Mouse (Mus musculus): ENCODE measurements at regions not wholly inside any gene's neighbourhood (a gene's known extent, or its start where the extent isn't known, plus 50 kb on each side); places are given as distances from the start of the nearest gene placed in this dataset.

DNA sequence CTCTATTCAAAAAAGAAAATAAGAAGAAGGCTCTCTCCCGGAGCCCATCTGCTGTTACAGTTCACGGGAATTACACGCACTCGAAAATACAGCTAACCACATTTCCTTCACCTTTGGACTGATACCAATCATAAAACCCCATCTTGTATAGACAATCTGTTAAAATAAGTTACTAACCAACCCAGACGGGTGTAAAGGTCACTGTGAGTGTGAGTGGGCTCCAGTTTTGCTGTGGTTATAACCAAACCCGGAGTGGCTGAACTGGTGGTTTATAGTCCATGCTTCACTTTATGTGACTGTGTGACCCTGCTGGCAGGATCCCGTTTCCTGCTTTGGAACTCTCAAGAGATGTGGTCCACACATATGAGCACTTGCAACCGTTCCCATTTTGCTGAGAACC lies 95.1 kb downstream of the Klf5 start:
- no peak overlapping the region for H3K4me3 ChIP-seq (ENCODE audit: low read depth, low read length)
- no peak for ATAC-seq (ENCODE audit: insufficient read depth)
- 81% methylated on average over 8 of the region's 8 CpGs for WGBS
- no peak for DNase-seq
- no peaks in the 10 kb centered on the region for H3K9me3 ChIP-seq (ENCODE audit: low read depth, low read length)
- H3K4me1 ChIP-seq (ENCODE audit: insufficient read depth): no peaks in the 10 kb centered on the region
- H3K27ac ChIP-seq (ENCODE audit: low read depth): no peak overlapping the region
- H3K36me3 ChIP-seq (ENCODE audit: insufficient read depth): no peaks in the 10 kb centered on the region
- H3K27me3 ChIP-seq (ENCODE audit: insufficient read depth, low read length): no peaks in the 10 kb centered on the region
- no peak for TF ChIP-seq CTCF (IDR thresholded peaks at IDR 0.05; ENCODE audit: low read depth)
- H3K4me2 ChIP-seq: no peak overlapping the region
- no peak overlapping the region for H3K9ac ChIP-seq

DNA sequence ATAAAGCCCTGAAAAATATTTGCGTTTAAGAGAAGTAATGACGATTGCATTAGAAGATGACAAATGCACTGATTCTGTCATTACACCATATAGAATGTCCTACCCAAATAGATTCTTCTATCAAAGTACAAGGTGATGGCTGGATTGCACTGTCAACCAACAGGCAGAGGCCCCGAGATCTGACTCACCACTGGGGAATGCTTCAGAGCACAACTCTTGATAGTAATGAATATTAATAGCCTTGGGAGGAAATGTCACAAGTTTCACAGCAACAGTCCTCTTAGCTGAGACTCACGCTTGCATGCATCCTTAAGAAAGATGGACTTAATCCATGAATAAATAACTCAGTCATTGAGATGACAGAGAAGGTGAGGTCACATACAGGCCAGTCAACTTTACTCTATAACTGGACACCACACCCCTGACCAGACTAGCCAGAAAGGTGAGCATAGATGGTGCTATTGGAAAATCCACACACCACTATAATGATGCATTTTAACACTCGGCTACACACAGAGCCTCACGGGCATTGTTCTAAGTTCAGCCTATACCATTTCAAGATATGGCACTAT lies 104.8 kb downstream of the Klf5 start:
- TF ChIP-seq CTCF (IDR thresholded peaks at IDR 0.05; ENCODE audit: low read depth): no peak
- Histone ChIP-seq H3K27ac (ENCODE audit: low read depth) (no peak overlapping the region), H3K27me3 (ENCODE audit: insufficient read depth, low read length) (no peaks in the 10 kb centered on the region), H3K36me3 (ENCODE audit: insufficient read depth) (no peaks in the 10 kb centered on the region), H3K9ac (no peak overlapping the region), H3K4me2 (no peak overlapping the region), H3K9me3 (ENCODE audit: low read depth, low read length) (no peaks in the 10 kb centered on the region), H3K4me3 (ENCODE audit: low read depth, low read length) (no peak overlapping the region), H3K4me1 (ENCODE audit: insufficient read depth) (no peaks in the 10 kb centered on the region)
- ATAC-seq (ENCODE audit: insufficient read depth): no peak
- no peak for DNase-seq
- 73% methylated on average over 6 of the region's 6 CpGs for WGBS

DNA sequence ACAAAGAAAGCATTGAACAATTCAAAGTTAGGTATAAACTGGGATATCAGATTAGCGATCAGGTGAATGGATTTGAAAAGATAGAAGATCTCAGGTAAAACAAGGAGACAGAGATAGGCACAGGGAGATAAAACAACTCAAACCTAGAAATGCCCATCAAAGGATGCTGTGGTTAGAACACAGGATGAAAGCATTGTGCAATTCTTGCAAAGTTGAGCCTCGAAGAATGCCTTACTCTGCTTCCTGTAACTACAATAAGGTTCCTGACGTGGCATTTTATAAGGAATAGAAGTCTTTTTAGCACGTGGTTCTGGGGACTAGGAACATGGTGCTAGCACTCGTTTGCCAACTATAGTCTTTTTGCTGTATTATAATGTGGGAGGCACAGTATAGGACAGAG lies 106.7 kb downstream of the Klf5 start:
- no peak for DNase-seq
- no peak for ATAC-seq (ENCODE audit: insufficient read depth)
- TF ChIP-seq CTCF (IDR thresholded peaks at IDR 0.05; ENCODE audit: low read depth): no peak
- Histone ChIP-seq H3K27me3 (ENCODE audit: insufficient read depth, low read length) (no peaks in the 10 kb centered on the region), H3K27ac (ENCODE audit: low read depth) (no peak overlapping the region), H3K9me3 (ENCODE audit: low read depth, low read length) (no peaks in the 10 kb centered on the region), H3K36me3 (ENCODE audit: insufficient read depth) (no peaks in the 10 kb centered on the region), H3K4me3 (ENCODE audit: low read depth, low read length) (no peak overlapping the region), H3K9ac (no peak overlapping the region), H3K4me1 (ENCODE audit: insufficient read depth) (no peaks in the 10 kb centered on the region), H3K4me2 (no peak overlapping the region)
- WGBS: 76% methylated on average over 5 of the region's 5 CpGs

DNA sequence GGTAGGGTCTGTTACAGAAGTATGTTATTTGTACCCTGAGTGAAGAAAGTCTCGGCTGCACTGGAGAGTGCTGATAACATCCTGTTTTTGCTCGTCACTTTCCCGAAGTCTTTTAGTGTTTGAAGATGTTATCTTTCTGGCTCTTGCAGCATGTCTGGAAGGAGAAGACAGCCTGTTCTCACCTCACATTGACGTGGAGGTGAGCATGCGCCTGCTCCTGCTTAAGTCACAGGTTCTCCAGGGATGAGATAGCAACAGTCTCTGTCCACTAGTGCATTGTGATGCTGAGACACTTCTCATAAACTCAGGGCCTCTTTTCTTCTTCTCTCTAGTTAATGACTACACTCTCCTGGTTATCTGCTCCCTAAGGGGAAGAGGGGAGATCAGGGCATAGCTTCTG lies 113.3 kb downstream of the Klf5 start:
- Histone ChIP-seq H3K4me1 (ENCODE audit: insufficient read depth) (no peaks in the 10 kb centered on the region), H3K9me3 (ENCODE audit: low read depth, low read length) (no peaks in the 10 kb centered on the region), H3K36me3 (ENCODE audit: insufficient read depth) (no peaks in the 10 kb centered on the region), H3K4me2 (no peak overlapping the region), H3K27ac (ENCODE audit: low read depth) (no peak overlapping the region), H3K4me3 (ENCODE audit: low read depth, low read length) (no peak overlapping the region), H3K9ac (no peak overlapping the region), H3K27me3 (ENCODE audit: insufficient read depth, low read length) (no peaks in the 10 kb centered on the region)
- DNase-seq (no peak), ATAC-seq (ENCODE audit: insufficient read depth) (no peak)
- WGBS: 22% methylated on average over 5 of the region's 5 CpGs
- no peak for TF ChIP-seq CTCF (IDR thresholded peaks at IDR 0.05; ENCODE audit: low read depth)

DNA sequence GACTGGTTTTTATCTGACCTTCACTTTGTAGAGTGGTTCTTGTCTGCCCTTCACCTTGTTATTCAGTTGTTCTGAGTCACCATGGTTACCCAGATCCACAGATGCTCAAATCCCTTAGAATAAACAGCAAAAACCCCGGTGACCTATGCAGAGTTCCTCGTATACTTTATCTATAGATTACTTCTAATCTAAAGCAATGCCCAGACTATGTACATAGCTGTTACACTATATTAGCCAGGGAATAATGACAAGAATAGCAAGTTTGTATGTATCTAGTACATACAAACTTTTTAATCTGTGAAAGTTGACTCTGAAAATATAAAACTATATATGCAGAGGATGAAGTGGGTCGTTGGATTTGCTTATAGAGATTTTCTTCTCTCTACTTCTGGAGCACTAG lies 117.7 kb downstream of the Klf5 start:
- no peak for ATAC-seq (ENCODE audit: insufficient read depth)
- H3K9me3 ChIP-seq (ENCODE audit: low read depth, low read length): no peaks in the 10 kb centered on the region
- H3K4me2 ChIP-seq: no peak overlapping the region
- no peak overlapping the region for H3K27ac ChIP-seq (ENCODE audit: low read depth)
- TF ChIP-seq CTCF (IDR thresholded peaks at IDR 0.05; ENCODE audit: low read depth): no peak
- no peak overlapping the region for H3K4me3 ChIP-seq (ENCODE audit: low read depth, low read length)
- H3K36me3 ChIP-seq (ENCODE audit: insufficient read depth): no peaks in the 10 kb centered on the region
- H3K9ac ChIP-seq: no peak overlapping the region
- no peak for DNase-seq
- H3K4me1 ChIP-seq (ENCODE audit: insufficient read depth): no peaks in the 10 kb centered on the region
- H3K27me3 ChIP-seq (ENCODE audit: insufficient read depth, low read length): no peaks in the 10 kb centered on the region
- 44% methylated on average over 3 of the region's 3 CpGs for WGBS

DNA sequence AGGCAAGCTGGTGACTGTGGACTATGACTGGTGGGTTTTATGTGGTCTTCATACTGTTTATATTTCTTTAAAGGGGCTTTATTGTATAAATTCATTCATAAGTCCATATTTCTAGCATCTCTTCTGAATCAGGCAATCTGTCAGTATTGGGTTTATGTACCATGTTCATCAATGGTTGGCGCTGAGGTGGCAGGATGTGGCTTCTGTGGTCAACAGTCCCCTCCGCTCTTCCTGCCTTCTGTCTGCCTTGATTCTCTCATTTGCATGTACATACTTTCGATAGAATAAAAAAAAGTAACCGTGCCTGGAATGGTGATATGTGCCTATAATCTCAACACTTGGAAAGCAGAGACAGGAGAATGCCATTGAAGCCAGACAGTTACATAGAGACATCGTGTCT lies 120.5 kb downstream of the Klf5 start:
- H3K4me1 ChIP-seq (ENCODE audit: insufficient read depth): no peaks in the 10 kb centered on the region
- H3K9ac ChIP-seq: no peak overlapping the region
- no peaks in the 10 kb centered on the region for H3K9me3 ChIP-seq (ENCODE audit: low read depth, low read length)
- no peak overlapping the region for H3K4me3 ChIP-seq (ENCODE audit: low read depth, low read length)
- no peak overlapping the region for H3K27ac ChIP-seq (ENCODE audit: low read depth)
- no peak overlapping the region for H3K4me2 ChIP-seq
- H3K27me3 ChIP-seq (ENCODE audit: insufficient read depth, low read length): no peaks in the 10 kb centered on the region
- no peak for ATAC-seq (ENCODE audit: insufficient read depth)
- no peaks in the 10 kb centered on the region for H3K36me3 ChIP-seq (ENCODE audit: insufficient read depth)
- no peak for TF ChIP-seq CTCF (IDR thresholded peaks at IDR 0.05; ENCODE audit: low read depth)
- DNase-seq: no peak
- WGBS: 91% methylated on average over 5 of the region's 5 CpGs

DNA sequence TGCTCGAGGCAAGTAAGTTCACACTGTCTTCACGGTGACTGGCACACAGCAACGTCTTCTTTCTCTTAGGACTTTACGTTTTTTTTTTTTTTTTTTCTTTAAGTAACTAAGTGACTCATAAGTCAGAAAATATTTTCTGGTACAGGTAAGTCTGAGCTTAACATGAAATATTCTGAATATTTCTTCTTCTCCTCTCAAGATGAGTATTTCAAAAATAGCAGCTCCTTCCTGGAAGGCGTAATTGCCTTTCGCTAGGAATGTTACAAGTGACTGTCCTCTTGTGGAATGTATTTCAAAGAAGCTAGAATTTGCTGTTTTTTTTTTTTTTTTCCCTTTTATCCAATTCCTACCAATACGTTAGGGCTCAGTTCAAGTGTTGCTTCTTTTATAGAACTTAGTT lies 124.8 kb downstream of the Klf5 start:
- TF ChIP-seq CTCF (IDR thresholded peaks at IDR 0.05; ENCODE audit: low read depth): no peak
- WGBS: 56% methylated on average over 7 of the region's 7 CpGs
- DNase-seq: no peak

DNA sequence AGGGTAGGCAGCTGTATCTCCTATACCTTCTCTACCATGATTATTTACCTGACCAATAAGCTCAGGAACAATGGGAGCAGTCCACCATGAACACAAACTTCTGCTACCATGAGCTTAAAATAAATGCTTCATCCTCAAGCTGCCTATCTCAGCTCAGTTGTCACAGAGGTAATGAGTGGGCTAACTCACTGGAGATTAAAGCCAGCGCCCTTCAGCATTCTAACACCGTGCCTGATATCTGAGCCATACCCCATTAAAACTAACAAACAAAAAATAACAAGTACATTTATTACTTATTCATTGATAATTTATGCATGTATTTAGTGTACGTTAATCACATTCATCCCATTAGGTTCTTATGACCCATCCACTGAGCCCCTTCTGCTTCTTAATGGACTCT lies 128.6 kb downstream of the Klf5 start:
- 91% methylated on average over 3 of the region's 3 CpGs for WGBS
- Histone ChIP-seq H3K36me3 (ENCODE audit: insufficient read depth) (no peaks in the 10 kb centered on the region), H3K9me3 (ENCODE audit: low read depth, low read length) (no peaks in the 10 kb centered on the region), H3K27me3 (ENCODE audit: insufficient read depth, low read length) (no peaks in the 10 kb centered on the region), H3K4me2 (no peak overlapping the region), H3K4me1 (ENCODE audit: insufficient read depth) (no peaks in the 10 kb centered on the region), H3K9ac (no peak overlapping the region), H3K4me3 (ENCODE audit: low read depth, low read length) (no peak overlapping the region), H3K27ac (ENCODE audit: low read depth) (no peak overlapping the region)
- no peak for DNase-seq
- no peak for ATAC-seq (ENCODE audit: insufficient read depth)
- no peak for TF ChIP-seq CTCF (IDR thresholded peaks at IDR 0.05; ENCODE audit: low read depth)

More for the DNA sequence above, 124.8 kb downstream of the Klf5 start:
- Histone ChIP-seq H3K9me3 (ENCODE audit: low read depth, low read length) (no peaks in the 10 kb centered on the region), H3K36me3 (ENCODE audit: insufficient read depth) (no peaks in the 10 kb centered on the region), H3K9ac (no peak overlapping the region), H3K4me1 (ENCODE audit: insufficient read depth) (no peaks in the 10 kb centered on the region), H3K4me3 (ENCODE audit: low read depth, low read length) (no peak overlapping the region), H3K4me2 (no peak overlapping the region), H3K27me3 (ENCODE audit: insufficient read depth, low read length) (no peaks in the 10 kb centered on the region), H3K27ac (ENCODE audit: low read depth) (no peak overlapping the region)
- ATAC-seq (ENCODE audit: insufficient read depth): no peak

Measured in lung, embryonic 14.5 days (tissue).